Mouse (Mus musculus) brain, embryonic 14.5 days (tissue): Measurements from ENCODE around the gene Olfr251.

Source experiments
- CTCF ChIP-seq: fragments of 200-500 bp; IDR thresholded peaks from 2 replicates; pipeline ENCODE4 v1.5.1; 2012; ENCODE audit warnings: inconsistent platforms, mild to moderate bottlenecking, moderate library complexity, borderline replicate concordance; ENCODE audit not compliant: insufficient read depth, insufficient read length; ENCODE audit errors: extremely low read depth
- POLR2A ChIP-seq: fragments of 200-500 bp; IDR thresholded peaks from 2 replicates; pipeline ENCODE4 v1.6.1; 2012; ENCODE audit warnings: mild to moderate bottlenecking, inconsistent platforms, borderline replicate concordance; ENCODE audit not compliant: poor library complexity, insufficient read depth, insufficient read length, severe bottlenecking; ENCODE audit errors: extremely low read depth

DNA sequence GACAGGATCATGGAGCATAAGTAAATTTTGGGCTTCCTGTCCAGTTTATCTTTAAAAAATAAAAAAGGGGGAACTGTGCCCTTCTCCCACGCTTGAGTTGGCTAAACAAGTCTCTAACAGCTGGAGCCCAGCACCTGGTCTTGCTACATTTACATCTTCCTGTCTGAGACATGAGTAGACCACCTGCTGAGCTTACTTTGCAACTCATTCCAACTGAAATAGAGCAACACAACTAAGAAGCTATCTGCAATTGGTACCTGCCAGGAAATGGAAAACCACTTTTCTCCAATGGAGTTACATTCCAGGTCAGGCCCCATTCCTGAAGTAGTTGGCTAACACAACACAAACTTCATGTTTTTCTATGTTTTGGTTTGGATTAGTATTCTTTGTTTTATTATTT lies 50.1 kb downstream of the Olfr251 start:
- TF ChIP-seq CTCF (no peak), POLR2A (no peak)
